Mouse (Mus musculus): ENCODE results near the gene Ethe1.
"Not testable (repeated sequence)": the region's sequence is repeated elsewhere in the genome, so short reads cannot be mapped to it uniquely, and the experiment has no call there.

The Ethe1 gene

GRCm38 (mm10) chr7:24611709-24612108 lies 24.4 kb downstream of the Ethe1 start:
- DNase-seq (ENCODE audit: low spot score), result no peak

DNA sequence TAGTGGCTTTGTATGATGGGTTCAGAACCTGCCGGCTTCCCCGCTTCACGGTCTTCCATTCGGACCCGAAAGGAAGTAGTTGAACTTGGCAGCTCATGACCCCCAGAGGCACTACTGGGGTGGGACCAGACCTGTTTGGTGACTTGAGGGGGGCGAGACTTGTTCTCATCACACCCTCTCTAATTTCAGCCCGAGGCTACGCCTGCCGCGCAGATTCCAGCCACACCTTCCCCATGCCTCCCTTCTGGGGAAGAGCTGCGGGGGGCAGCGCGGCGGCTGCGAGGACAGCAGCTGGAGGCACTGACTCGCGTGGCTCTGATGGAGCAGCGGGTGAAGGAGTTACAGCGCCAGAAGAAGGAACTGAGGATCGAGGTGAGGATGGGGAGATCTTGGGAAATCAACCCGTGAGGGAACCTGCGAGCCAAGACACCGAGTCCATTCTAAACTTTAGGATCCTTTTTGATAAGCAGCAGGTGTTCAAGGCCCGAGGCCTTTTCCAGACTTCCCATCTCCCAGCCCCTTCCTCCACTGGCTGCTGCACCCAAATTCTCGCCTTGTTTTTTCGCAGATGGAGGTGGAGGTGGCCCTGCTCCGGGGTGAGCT lies 25.1 kb downstream of the Ethe1 start:
- DNase-seq (ENCODE audit: low spot score), result no peak

GRCm38 (mm10) chr7:24614816-24615215 lies 27.5 kb downstream of the Ethe1 start:
- DNase-seq (ENCODE audit: low spot score), result no peak

DNA sequence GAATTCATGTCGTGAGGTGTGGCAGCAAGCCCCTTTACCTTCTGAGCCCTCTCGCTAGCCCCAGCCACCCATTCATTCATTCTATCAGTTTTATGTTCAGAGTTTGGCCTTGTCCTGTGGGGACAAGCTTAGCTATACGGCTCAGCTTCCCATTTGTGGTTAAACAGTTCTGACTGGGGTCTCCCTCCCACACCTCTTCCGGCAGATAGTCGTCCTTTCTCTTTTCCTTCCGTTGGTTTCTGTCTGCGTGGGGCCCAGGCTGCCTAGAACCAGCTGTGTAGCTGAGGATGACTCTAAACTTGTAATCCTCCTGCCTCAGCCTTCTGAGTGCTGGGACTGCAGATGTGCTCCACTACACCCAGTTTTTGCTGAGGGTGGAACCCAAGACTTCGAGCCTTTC lies 30.4 kb downstream of the Ethe1 start:
- DNase-seq (ENCODE audit: low spot score), result no peak

- DNase-seq (ENCODE audit: low spot score), result not testable (repeated sequence)
Observed at GRCm38 (mm10) chr7:24618374-24618773, 31.0 kb downstream of the Ethe1 start.

GRCm38 (mm10) chr7:24619671-24620397 lies 32.5 kb downstream of the Ethe1 start:
- DNase-seq (ENCODE audit: low spot score), result no peak

DNA sequence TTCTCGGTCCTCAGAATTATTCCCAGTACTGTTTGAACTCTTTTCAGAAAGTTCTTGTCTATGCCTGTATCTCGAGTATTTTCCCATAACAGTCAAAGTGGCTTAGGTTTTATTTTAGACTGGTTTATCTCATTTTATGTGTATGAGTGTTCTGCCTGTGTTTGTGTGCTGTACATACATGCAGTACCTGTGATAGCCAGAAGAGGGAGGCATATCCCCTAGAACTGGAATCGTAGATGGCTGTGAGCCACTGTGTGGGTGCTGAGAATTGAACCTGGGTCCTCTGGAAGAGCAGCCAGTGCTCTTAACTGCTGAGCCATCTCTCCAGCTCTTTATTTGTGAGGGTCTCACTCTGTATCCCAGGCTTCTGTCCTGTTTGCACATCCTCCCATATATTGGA lies 33.9 kb downstream of the Ethe1 start:
- DNase-seq (ENCODE audit: low spot score), result no peak

GRCm38 (mm10) chr7:24622967-24623366 lies 35.6 kb downstream of the Ethe1 start:
- no peak for DNase-seq (ENCODE audit: low spot score)

DNA sequence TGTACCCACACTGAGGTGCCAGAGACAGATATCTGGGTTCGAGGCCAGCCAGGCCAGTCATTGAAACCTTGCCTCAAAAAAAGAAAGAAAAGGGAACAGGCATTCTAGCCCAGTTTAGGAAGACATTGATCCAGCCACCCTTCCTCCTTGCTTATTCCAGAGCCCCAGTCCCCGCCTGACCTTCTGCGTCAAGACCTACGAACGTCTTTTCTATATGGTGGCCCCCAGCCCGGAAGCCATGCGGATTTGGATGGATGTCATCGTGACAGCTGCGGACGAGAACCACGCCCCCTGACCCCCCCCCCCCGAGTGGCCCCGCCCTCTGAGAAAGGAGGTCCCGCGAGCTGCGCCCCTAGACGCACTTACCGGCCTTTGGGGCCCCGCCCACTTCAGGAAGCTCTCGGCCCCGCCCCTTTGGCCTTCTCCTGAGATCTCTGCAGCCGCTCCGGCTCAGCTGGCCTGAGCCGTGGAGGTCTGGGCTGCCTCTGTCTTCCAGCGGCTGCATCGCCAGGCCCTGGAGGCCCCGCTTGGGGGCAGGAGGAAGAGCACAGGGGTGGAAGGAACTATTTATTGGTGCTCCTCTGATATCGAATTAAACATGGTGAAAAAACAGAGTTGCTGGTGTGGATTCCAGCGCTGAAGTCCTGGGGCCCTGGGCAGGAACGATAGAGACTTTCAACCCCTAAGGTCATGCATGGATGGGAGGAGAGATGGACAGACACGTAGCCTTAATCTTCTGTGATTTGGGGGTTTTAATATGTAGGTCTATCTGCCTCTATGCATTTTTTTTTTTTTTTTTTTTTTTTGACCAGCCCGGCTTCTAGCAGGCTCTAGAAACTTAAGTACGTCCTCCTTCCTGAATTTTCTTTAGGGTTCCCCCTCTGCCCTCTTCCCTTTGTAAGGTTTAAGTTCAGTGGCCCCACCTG lies 41.6 kb downstream of the Ethe1 start:
- peak; percentile 69 for DNase-seq (ENCODE audit: low spot score)

DNA sequence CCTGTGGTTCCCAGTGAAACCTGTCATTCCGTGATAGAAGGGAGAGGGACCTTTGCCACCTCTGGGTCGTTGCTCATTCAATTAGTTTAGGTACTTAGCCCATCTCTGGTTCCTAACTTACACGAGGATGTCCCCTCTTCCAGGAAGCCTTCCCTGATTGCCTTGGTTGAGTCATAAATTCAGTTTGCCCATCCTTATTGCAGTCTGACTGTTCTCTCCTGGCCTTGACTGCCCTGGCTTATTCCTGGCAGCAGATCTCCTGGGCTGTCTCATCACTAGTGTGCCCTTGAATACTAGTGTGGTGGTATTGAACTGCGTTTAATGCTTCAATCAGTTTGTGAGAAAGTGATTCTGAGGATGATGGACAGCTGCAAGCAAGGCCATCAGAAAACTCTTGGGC lies 42.3 kb downstream of the Ethe1 start:
- no peak for DNase-seq (ENCODE audit: low spot score)

- DNase-seq (ENCODE audit: low spot score), result no peak
Observed at GRCm38 (mm10) chr7:24630116-24630880, 43.0 kb downstream of the Ethe1 start.

DNA sequence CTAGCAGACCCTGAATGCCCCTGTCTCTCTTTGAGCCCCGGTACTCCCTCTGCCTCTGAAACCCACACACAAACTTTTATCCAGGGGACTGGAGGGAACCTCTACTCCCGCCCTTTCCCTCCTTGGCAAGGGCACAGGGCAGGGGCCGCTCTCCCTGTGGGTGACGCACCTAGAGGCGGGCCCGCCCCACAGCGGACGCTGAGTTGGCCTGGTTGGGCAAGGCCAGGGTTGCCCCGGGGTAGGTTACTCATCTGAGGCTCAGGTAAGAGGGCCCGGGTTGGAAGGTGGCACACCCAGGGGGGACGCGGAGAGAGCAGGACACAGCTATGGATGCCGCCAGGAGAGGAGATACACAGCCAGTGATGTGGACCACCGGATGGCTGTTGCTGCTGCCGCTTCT lies 48.9 kb downstream of the Ethe1 start, which contains the start of gene Lypd3:
Gene Lypd3, plus strand, starts transcription at position 287 of the 400 bp plus-strand sequence.
- DNase-seq (ENCODE audit: low spot score), result no peak

DNA sequence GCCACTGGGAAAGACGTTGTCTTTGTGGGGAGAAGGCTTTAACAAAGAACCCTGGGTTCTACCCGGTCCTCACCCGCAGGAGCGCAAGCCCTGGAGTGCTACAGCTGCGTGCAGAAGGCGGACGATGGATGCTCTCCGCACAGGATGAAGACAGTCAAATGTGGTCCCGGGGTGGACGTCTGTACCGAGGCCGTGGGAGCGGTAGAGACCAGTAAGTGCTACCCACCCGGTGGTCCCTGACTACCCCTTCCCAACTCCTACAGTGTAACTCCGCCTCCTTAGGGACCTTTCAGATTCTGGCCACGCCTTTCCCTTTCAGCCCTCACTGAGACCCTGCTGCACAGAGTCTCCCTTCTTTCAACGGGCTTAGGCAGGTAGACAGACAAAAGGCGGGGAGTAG lies 49.7 kb downstream of the Ethe1 start:
- no peak for DNase-seq (ENCODE audit: low spot score)

DNA sequence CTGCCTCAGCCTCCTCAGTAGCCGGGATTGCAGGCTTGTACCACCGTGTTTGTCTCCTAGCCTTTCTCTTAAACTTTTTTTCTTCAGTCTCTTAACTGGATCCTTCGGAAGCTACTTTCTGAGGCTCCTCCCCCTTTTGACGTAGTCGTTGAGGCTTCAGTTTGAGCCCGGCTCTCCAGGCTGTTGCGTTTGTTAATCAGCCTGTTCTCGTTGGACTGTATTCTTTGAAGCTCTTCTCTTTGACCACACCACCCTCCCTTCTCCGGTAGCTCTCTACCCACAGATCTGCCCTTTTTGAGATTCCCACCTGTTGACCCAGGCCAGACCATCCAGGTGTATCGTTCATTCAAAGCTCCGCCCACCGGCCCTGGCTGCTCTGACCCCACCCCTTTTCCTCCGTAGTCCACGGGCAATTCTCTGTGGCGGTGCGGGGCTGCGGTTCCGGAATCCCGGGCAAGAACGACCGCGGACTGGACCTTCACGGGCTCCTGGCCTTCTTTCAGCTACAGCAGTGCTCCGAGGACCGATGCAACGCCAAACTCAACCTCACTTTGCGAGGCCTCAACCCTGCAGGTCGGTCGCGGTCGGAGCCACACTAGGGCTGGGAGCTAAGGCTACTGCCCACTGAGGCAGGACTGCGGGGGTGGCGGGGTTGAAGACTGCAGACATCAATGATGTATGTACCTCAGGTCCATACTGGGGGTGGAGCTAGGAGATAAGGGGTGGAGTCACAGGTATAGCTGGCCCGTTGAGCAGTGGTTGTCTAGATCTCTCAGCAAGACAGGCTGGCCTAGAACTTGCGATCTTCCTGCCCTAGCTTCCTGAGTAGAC lies 50.9 kb downstream of the Ethe1 start:
- no peak for DNase-seq (ENCODE audit: low spot score)

- no peak for DNase-seq (ENCODE audit: low spot score)
Observed at GRCm38 (mm10) chr7:24640450-24640849, 53.1 kb downstream of the Ethe1 start.

- DNase-seq (ENCODE audit: low spot score), result peak; percentile 60
Observed at GRCm38 (mm10) chr7:24642491-24642890, 55.1 kb downstream of the Ethe1 start.

- DNase-seq (ENCODE audit: low spot score), result no peak
Observed at GRCm38 (mm10) chr7:24644492-24644891, 57.1 kb downstream of the Ethe1 start.

GRCm38 (mm10) chr7:24644996-24645395 lies 57.7 kb downstream of the Ethe1 start:
- DNase-seq (ENCODE audit: low spot score), result no peak

- no peak for DNase-seq (ENCODE audit: low spot score)
Observed at GRCm38 (mm10) chr7:24646486-24646885, 59.1 kb downstream of the Ethe1 start.

DNA sequence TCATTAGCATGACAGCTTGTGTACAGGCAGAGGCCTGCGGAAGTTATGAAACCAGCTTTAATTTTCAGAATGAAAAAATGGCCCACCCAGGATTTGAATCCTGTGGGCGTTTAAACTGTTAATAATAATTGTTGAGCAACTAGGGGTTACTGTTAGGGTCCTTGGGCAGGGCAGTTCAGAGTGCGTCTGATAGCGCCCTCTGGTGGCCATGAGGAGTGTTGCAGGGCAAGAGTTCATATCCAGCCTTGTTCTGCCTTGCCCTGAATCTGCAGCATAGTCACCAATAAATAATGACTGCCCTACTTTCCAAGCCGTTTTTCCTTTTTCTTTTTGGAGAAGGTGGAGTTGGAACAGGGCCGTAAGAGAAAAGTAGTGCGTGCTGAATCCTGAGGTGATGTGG lies 66.3 kb downstream of the Ethe1 start:
- peak; percentile 59 for DNase-seq (ENCODE audit: low spot score)
